Mouse (Mus musculus): ENCODE data around the gene Syngr1. TPM values are rescaled to one million over a fixed set of nuclear protein-coding genes. Genes with fewer than 3 reads are reported as not detected.

Syngr1 gene
- polyA plus RNA-seq, 1 experiment from 2014 or later: 38.0 TPM

GRCm38 (mm10) chr15:80152663-80153062, 61.5 kb downstream of the Syngr1 start:
- WGBS: 71% methylated on average over 10 of the region's 10 CpGs
- ATAC-seq (replicated peaks; ENCODE audit: insufficient number of reproducible peaks, insufficient read depth, low FRiP score, low read depth): peak; percentile 43; the same call in 1 of the 2 replicates
- H3K27me3 ChIP-seq: no peaks in the 10 kb centered on the region

GRCm38 (mm10) chr15:80153757-80154156, 62.6 kb downstream of the Syngr1 start:
- H3K4me2 ChIP-seq: no peak overlapping the region
- no peak overlapping the region for H3K4me3 ChIP-seq
- no peaks in the 10 kb centered on the region for H3K27me3 ChIP-seq
- H3K27ac ChIP-seq: no peak overlapping the region
- peaks cover 9% of the 10 kb centered on the region for H3K4me1 ChIP-seq (replicated peaks)
- H3K36me3 ChIP-seq: peaks cover 65% of the 10 kb centered on the region
- no peaks in the 10 kb centered on the region for H3K9me3 ChIP-seq (replicated peaks)
- 79% methylated on average over 11 of the region's 11 CpGs for WGBS
- no peak overlapping the region for H3K9ac ChIP-seq
- ATAC-seq (replicated peaks; ENCODE audit: insufficient number of reproducible peaks, insufficient read depth, low FRiP score, low read depth): no peak

More at GRCm38 (mm10) chr15:80152663-80153062, 61.5 kb downstream of the Syngr1 start:
- Histone ChIP-seq H3K9me3 (replicated peaks) (no peaks in the 10 kb centered on the region), H3K4me3 (no peak overlapping the region), H3K27ac (peak overlapping the region; percentile 70), H3K4me2 (no peak overlapping the region), H3K4me1 (replicated peaks) (peaks cover 17% of the 10 kb centered on the region), H3K36me3 (peaks cover 56% of the 10 kb centered on the region), H3K9ac (no peak overlapping the region)

- Histone ChIP-seq H3K4me1 (replicated peaks) (peaks cover 10% of the 10 kb centered on the region; the same call in 1 of the 2 replicates), H3K9ac (no peak overlapping the region), H3K4me3 (no peak overlapping the region), H3K36me3 (peaks cover 70% of the 10 kb centered on the region), H3K4me2 (no peak overlapping the region), H3K9me3 (replicated peaks) (no peaks in the 10 kb centered on the region), H3K27me3 (no peaks in the 10 kb centered on the region), H3K27ac (no peak overlapping the region)
- no peak for ATAC-seq (replicated peaks; ENCODE audit: insufficient number of reproducible peaks, insufficient read depth, low FRiP score, low read depth)
- WGBS: 89% methylated on average over 8 of the region's 8 CpGs
Measured at GRCm38 (mm10) chr15:80155707-80156106, 64.6 kb downstream of the Syngr1 start.

GRCm38 (mm10) chr15:80157197-80157943, 66.2 kb downstream of the Syngr1 start:
- Histone ChIP-seq H3K4me2 (no peak overlapping the region), H3K4me1 (replicated peaks) (peaks cover 10% of the 10 kb centered on the region; the same call in 1 of the 2 replicates), H3K27me3 (no peaks in the 10 kb centered on the region), H3K4me3 (no peak overlapping the region), H3K9me3 (replicated peaks) (no peaks in the 10 kb centered on the region), H3K36me3 (peaks cover 78% of the 10 kb centered on the region), H3K27ac (no peak overlapping the region), H3K9ac (no peak overlapping the region)
- WGBS: 87% methylated on average over 22 of the region's 22 CpGs
- ATAC-seq (replicated peaks; ENCODE audit: insufficient number of reproducible peaks, insufficient read depth, low FRiP score, low read depth): no peak

- Histone ChIP-seq H3K4me1 (replicated peaks) (peaks cover 8% of the 10 kb centered on the region; the same call in 1 of the 2 replicates), H3K27ac (no peak overlapping the region)
- 69% methylated on average over 5 of the region's 5 CpGs for whole genome bisulfite sequencing
Measured at GRCm38 (mm10) chr15:80158001-80158706, 67.0 kb downstream of the Syngr1 start.

GRCm38 (mm10) chr15:80158707-80159090, 67.6 kb downstream of the Syngr1 start:
- H3K27ac ChIP-seq: peak overlapping the region; percentile 29; the same call in 1 of the 2 replicates
- WGBS: 39% methylated on average over 4 of the region's 4 CpGs
- peaks cover 78% of the 10 kb centered on the region for H3K36me3 ChIP-seq

More at GRCm38 (mm10) chr15:80158001-80158706, 67.0 kb downstream of the Syngr1 start:
- Histone ChIP-seq H3K9ac (no peak overlapping the region), H3K4me2 (no peak overlapping the region), H3K4me3 (no peak overlapping the region), H3K27me3 (no peaks in the 10 kb centered on the region), H3K36me3 (peaks cover 78% of the 10 kb centered on the region), H3K9me3 (replicated peaks) (no peaks in the 10 kb centered on the region)
- ATAC-seq (replicated peaks; ENCODE audit: insufficient number of reproducible peaks, insufficient read depth, low FRiP score, low read depth): no peak

GRCm38 (mm10) chr15:80159286-80159901, 68.3 kb downstream of the Syngr1 start:
- ATAC-seq (replicated peaks; ENCODE audit: insufficient number of reproducible peaks, insufficient read depth, low FRiP score, low read depth): 0 out of 2 replicates have a peak, but pooled peaks have one; percentile 15
- Histone ChIP-seq H3K36me3 (peaks cover 71% of the 10 kb centered on the region), H3K9ac (no peak overlapping the region), H3K4me3 (no peak overlapping the region), H3K9me3 (replicated peaks) (no peaks in the 10 kb centered on the region), H3K4me2 (no peak overlapping the region), H3K27ac (peak overlapping the region; percentile 51), H3K27me3 (no peaks in the 10 kb centered on the region), H3K4me1 (replicated peaks) (peaks cover 13% of the 10 kb centered on the region)
- 33% methylated on average over 8 of the region's 8 CpGs for WGBS

More at GRCm38 (mm10) chr15:80158707-80159090, 67.6 kb downstream of the Syngr1 start:
- no peaks in the 10 kb centered on the region for H3K27me3 ChIP-seq
- ATAC-seq (replicated peaks; ENCODE audit: insufficient number of reproducible peaks, insufficient read depth, low FRiP score, low read depth): no peak
- H3K9me3 ChIP-seq (replicated peaks): no peaks in the 10 kb centered on the region
- H3K4me3 ChIP-seq: no peak overlapping the region
- no peak overlapping the region for H3K4me2 ChIP-seq
- peaks cover 13% of the 10 kb centered on the region for H3K4me1 ChIP-seq (replicated peaks)
- no peak overlapping the region for H3K9ac ChIP-seq

- Histone ChIP-seq H3K9me3 (replicated peaks) (no peaks in the 10 kb centered on the region), H3K4me2 (no peak overlapping the region), H3K9ac (no peak overlapping the region), H3K4me1 (replicated peaks) (peaks cover 13% of the 10 kb centered on the region), H3K27ac (no peak overlapping the region), H3K27me3 (no peaks in the 10 kb centered on the region), H3K4me3 (no peak overlapping the region), H3K36me3 (peaks cover 63% of the 10 kb centered on the region)
- no peak for ATAC-seq (replicated peaks; ENCODE audit: insufficient number of reproducible peaks, insufficient read depth, low FRiP score, low read depth)
- 87% methylated on average over 13 of the region's 13 CpGs for WGBS
Measured at GRCm38 (mm10) chr15:80160223-80160622, 69.1 kb downstream of the Syngr1 start.

GRCm38 (mm10) chr15:80160726-80161125, 69.6 kb downstream of the Syngr1 start:
- no peak overlapping the region for H3K4me2 ChIP-seq
- peaks cover 13% of the 10 kb centered on the region for H3K4me1 ChIP-seq (replicated peaks)
- no peak overlapping the region for H3K27ac ChIP-seq
- H3K27me3 ChIP-seq: no peaks in the 10 kb centered on the region
- H3K9me3 ChIP-seq (replicated peaks): no peaks in the 10 kb centered on the region
- no peak overlapping the region for H3K9ac ChIP-seq
- H3K4me3 ChIP-seq: no peak overlapping the region
- 84% methylated on average over 4 of the region's 4 CpGs for WGBS
- no peak for ATAC-seq (replicated peaks; ENCODE audit: insufficient number of reproducible peaks, insufficient read depth, low FRiP score, low read depth)
- H3K36me3 ChIP-seq: peaks cover 58% of the 10 kb centered on the region

- no peak for ATAC-seq (replicated peaks; ENCODE audit: insufficient number of reproducible peaks, insufficient read depth, low FRiP score, low read depth)
- Histone ChIP-seq H3K27ac (no peak overlapping the region), H3K4me1 (replicated peaks) (peaks cover 13% of the 10 kb centered on the region), H3K36me3 (peaks cover 53% of the 10 kb centered on the region), H3K4me2 (no peak overlapping the region), H3K4me3 (no peak overlapping the region), H3K9ac (no peak overlapping the region), H3K9me3 (replicated peaks) (no peaks in the 10 kb centered on the region), H3K27me3 (no peaks in the 10 kb centered on the region)
- WGBS: 91% methylated on average over 3 of the region's 3 CpGs
Measured at GRCm38 (mm10) chr15:80161199-80161598, 70.1 kb downstream of the Syngr1 start.

GRCm38 (mm10) chr15:80162401-80162964, 71.3 kb downstream of the Syngr1 start:
- 73% methylated on average over 4 of the region's 4 CpGs for WGBS
- Histone ChIP-seq H3K27ac (no peak overlapping the region), H3K9ac (no peak overlapping the region), H3K4me1 (replicated peaks) (peaks cover 13% of the 10 kb centered on the region), H3K4me3 (no peak overlapping the region), H3K36me3 (peaks cover 46% of the 10 kb centered on the region), H3K27me3 (no peaks in the 10 kb centered on the region), H3K9me3 (replicated peaks) (no peaks in the 10 kb centered on the region), H3K4me2 (no peak overlapping the region)
- ATAC-seq (replicated peaks; ENCODE audit: insufficient number of reproducible peaks, insufficient read depth, low FRiP score, low read depth): no peak

Data from heart, embryonic 15.5 days (tissue).